Mouse (Mus musculus) adrenal gland, postnatal 4 days (tissue): ENCODE data around the gene Ambra1. TPM values are rescaled to one million over a fixed set of nuclear protein-coding genes. Genes with fewer than 3 reads are reported as not detected.

ENCODE experiments used
- DNase-seq, 2 experiments: peaks; one replicate each; pipeline ENCODE4 v3.0.0; 2021 to 2022; ENCODE audit warnings: low spot score in 2 of 2, mixed read lengths in 2 of 2
- total RNA-seq, 2 experiments: library from RNA; stranded (reverse); gene quantifications; 2 replicates each; pipeline ENCODE4 v1.2.3; 2021

Gene Ambra1
- total RNA-seq, 2 experiments from 2014 or later: 37.3 to 40.9 TPM

DNA sequence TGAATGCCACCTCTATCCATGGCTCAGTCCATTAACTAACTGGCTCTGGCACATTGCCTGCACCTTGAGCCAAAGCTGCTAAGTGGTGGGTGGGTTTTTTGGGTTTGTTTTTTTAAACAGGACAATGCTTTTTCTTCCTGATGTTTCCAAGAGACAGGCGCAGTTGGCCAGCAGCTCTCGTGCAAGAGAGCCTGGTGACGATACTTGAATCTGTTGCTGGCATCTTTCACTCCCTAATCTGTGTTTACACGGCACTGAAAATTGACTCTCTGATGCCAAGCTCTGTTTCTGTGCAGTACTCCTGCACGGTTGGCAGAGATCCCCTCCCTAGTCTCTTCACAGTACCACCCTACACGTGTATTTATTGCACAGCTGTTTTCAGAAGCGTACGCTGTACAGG is 140.8 kb downstream of the Ambra1 start:
- DNase-seq: no peak

DNA sequence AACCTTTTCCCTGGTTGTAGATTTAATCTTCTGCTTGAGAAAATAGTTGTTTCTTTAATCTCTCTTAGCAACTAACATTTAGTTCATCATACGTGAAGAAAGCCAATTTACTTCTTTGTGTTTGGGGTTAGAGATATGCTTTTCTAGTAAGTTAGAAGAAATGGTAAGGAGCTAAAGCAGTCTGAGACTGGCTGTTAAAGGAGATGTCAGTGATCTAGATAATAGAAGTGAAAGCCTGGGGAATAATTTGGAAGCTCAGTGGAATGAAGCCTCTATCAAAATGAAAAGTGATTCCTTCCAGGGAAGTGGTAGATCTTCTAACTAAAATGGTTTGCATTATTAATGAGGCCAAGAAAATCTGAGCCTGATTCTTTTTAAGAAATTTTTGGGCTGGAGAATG is 141.3 kb downstream of the Ambra1 start:
- no peak for DNase-seq

DNA sequence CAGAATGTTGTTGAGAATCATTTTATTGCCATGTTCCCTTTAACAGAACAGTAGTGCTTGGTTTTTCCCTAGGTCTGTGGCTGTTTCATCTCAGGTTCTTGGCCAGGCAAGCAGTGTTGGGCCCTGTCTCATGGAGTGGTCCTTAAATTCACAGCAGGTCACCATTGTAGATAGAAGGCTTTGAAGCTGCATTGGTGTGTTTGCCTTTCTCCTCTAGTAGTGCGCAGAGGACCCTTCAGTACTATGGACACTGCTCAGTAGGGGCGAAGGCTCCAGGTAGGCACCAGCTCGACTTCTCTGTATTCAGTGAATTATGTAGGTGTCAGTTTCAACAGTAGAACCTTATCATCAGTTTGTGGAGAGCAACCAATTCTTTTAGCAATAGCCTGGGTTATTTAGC is 142.7 kb downstream of the Ambra1 start:
- DNase-seq: no peak

DNA sequence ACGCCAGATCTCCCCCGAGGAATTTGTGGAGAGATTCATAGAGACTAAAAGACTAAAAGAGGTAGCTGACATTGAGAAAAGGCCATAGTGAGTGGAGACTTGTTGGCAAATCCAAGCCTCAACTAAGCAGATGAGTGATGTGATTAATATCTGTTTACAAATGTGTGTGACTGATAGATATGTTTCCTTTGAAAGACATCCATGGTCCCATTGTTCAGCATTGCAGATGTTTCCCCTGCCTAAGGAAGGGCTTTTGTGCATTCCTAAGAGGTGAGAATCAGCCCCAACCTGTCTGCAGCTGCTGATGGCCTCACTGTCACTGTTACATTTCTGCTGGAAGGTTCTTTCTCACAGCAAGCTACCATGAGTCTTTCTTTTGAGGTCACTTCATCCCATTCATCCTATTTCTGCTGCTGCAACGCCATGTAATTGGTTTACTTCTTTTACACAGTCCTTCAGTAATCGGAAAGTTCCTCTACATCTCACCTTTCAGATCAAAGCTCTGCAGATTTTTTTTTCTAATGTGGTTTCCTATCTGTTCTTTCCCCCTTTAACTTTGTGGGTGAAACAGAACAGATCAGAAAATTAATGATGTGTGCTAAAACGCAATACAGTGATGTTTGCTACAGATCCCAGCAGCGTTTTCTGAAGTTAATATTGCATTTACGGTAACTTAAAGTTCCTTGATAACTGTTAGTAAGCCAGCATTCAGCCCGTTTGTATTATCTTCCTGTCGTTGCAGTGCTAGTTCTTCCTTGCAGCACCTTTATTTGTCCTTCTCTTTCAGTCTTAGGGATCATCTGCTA is 146.3 kb downstream of the Ambra1 start:
- no peak for DNase-seq

DNA sequence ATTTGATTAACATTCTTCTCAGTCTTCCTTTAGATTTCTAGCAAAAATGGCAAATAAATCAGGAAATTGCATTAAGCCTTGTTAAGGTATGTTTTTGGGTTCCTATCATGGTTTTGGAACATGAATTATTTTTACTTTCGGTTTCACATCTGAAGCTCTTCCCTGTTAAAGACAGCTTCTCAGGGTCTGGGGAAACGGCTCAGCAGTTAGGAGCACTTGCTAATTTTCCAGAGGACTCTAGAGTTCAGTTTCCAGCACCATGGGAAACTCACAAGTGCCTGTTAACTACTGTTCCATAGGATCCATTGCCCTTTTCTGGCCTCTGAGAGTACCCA is 146.8 kb downstream of the Ambra1 start:
- no peak for DNase-seq

DNA sequence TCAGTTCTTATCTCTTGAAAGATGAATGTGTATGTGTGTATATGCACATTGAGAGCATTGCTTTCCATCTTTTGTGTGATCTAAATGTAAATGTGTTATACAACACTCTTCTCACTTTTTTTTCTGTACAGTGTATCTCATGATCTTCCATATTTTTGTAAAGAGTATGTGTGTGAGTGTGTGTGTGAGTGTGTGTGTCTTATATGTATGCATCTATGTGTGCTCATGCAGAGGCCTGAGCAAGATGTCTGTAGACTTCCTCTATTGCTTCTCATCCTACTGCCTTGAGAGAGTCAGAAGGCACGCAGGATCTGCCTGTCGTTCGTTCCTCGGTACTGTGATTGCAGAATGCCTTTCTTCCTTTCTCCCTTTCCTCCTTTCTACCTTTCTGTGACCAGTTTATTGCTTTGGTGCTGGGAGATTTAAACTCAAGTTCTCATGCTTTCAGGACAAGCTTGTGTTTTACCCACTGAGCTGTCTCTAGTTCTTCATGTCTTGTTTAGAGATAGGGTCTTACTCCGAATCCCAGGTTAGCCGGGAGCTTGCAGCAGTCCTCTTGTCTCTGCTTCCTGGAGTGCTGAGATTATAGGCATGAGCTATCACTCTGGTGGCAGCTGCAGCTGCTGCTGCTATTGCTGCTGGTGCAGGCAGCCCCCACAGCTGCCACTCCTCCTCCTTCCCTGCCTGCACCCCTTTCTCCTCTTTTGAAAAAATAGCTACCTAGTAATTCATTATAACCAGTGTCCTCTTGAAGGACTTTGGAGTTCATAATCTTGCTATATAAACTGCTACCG is 148.7 kb downstream of the Ambra1 start:
- DNase-seq: no peak

DNA sequence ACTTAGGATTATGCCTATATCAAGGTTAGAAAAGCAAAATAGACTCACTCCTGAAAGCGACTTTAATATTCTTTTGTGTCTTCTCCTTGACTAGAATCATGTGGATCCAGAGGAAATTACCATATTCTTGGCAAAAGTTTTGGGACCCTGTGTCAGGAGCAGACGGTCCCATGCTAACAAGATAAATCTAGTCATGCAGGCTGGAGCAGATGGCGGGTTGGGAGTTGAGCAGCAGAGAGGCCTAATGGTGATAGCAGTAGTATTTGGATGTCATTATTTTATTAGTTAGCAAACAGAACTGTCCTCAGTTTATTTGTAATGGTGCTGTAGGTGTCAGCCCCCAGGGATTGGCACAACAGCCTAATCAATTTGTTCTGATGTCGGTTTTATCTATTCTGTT is 154.0 kb downstream of the Ambra1 start:
- DNase-seq: no peak

DNA sequence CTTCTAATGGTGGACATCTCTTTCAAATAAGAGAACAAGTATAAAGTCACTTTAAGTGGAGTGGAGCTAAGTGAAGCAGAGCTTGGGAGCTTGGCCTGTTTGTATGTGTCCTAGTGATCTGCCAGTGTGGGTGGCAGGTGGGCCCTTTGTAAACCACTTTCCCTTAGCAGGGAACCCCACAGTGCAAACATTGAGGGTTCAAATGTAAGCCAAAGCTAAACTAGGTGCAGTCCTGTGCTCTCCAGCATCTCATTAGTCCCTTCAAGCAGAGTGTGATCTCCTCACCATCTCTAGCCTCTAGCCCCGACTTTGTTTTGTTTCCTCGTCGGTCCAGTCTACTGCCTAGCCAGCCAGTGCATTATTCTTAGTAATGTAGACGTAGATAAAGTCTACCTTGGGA is 154.7 kb downstream of the Ambra1 start:
- no peak for DNase-seq

DNA sequence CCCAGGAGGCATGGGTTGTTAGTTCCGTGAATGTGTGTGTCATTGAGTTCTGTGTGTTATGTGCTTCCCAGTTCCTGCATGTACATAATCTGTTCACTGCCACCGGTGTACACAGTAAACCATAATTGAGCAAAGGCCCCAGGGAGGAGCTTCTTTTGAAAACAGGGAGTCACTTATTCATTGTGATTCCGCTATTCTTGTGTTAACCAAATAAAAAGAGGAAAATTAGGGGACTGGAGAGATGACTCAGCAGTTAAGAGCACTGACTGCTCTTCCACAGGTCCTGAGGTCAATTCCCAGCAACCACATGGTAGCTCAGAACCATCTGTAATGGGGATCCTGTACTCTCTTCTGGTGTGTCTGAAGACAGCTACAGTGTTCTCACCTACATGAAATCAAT is 164.8 kb downstream of the Ambra1 start:
- DNase-seq: no peak

DNA sequence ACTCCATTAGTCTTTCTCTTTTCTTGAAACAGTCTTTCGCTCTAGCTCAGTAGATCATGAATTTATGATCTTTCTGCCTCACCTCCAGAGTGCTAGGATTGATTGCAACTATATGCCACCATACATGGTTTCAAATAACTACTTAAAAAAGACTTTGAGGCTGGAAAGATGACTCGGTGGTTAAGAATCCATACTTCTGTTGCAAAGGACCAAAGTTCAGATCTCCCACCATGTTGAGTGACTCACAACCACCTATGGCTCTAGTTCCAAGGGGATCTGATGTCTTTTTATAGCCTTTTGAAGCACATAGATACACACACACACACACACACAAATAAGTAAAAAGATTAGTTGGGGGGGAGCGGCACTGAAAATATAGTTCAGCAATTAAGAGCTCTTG is 165.5 kb downstream of the Ambra1 start:
- DNase-seq: no peak

DNA sequence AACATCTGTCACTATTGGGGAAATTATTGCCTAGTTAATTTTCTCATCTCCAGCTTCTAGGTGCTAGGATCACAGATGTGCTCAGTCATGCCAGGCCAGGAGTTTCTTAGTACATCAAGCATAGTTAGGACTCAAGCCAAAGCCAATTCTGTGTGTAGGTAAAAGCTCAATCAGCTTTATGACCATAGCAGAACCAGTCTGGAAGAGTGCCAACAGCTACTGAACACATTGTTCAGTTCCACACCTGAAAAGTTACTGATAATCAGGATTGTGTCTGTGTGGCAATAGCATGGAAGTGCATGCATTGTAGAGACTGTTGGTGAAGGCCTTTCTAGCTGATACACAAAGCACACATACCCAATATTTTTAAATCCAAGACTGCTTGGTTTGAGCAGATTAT is 168.0 kb downstream of the Ambra1 start:
- DNase-seq: no peak

DNA sequence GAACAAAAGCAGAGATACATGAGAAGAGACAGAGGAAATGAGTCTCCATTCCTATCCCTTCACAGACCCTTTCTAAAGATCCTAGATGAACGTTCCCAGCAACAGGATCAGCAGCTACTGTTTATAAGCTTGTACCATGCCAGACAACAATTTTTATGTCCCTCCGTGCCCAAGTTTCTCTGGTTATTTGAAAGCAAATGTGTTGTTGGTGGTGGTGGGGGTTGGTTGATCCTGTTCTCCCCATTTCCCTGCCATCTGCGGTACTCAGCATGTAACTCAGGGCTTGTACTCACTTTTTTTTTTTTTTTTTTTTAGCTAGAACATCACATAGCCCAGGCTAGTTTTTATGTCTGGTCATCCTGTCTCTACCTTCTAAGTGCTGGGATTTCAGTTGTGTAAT is 169.2 kb downstream of the Ambra1 start:
- no peak for DNase-seq

DNA sequence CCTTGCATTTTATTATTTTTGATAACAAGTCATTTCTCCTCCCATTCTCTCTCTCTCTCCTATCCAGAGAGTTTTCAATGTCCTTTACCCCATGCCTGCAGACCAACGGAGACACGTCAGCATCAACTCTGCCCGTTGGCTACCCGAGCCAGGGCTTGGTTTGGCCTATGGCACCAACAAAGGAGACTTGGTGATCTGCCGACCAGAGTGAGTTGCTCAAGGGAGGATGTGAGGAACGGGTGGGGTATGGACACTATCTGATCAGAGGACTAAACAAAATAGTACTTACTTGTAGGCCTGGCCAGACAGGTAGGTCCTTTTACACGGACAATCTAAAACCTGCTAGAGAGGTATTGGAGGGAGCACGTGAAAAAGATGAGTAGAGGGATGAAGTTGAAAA is 170.5 kb downstream of the Ambra1 start:
- no peak for DNase-seq

DNA sequence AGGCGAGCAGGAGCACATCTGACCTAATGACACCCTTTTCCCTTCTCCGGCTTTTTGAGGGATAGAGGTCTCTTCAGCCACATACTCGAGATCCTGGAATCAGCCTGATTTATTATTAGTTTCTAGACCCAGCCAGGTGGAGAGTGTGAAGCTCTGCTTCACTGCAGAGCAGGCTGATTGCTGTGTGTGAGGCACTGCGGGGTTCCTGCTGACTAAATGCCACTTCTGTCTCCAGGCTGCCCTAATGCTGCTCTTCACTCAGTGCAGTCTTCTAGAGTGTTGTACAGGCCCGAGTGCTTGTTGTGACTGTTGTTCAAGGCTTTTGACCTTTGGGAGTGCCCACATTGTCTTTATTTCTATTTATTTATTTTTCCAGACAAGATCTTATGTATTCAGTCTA is 172.4 kb downstream of the Ambra1 start:
- no peak for DNase-seq

DNA sequence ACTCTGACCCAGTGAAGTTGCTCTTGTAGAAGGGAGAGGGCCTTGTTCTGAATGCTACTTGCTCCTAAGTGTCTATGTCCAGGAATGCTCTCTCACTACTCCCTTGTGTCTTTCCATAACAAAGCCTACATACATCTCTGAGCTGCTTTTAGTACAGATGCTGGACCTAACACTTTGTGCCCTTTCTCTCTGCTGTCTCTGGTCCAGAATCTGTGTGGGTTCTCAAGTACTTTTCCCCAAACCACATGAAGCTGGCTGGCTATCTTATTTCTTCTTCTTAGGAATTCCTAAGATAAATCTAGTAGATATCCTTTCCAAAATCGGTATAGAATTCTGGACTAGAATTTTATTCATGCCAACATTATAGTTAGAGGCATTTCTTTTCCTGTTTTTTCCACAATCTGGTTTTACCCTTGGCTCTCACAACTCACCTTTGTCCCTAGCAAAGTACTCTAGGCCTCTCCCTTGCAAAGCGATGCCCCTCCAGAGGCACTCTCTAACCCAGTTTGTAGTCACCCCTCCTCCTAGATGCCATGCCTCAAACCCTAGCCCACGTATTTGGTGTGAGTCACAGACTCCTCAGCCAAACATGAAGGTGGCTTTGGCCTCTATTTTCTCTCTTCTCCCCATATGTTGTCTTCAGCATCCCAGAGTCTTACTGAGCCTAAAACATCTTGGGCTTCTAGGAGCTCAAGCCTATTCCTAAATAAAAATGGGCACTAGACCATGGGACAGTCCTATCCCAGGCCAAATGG is 173.4 kb downstream of the Ambra1 start:
- DNase-seq: no peak

DNA sequence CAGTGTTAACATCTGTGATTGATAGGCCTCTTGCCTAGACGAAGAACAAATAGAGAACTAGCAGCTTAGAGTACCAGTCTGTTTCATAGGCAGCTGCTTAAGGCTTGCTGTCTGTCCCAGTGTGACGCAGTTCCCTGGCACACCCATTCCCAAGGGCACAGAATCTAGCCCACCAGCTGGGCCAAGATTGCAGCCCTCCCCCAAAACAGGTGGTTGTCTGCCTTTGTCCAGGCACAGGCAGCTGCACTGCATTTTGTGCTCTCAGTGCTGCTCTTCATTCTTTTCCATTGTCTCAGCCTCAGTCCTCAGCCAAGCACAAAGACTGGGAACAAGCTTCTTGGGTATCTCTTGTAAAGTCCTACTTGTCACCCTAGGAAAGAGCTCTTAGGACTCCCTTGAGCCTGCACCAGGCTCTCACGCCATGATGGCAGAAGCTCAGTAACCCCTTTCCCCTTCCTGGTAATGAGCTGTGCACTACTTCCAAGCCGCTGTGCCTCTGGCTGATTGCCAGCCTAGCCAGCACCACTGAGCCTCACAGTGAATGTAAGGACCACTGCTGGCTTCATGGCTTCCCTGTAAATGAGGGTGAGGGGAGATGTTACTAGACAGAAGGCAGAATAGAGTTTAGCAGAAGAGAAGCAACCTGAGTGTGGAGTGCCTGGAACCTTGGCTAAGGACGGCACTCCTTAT is 174.8 kb downstream of the Ambra1 start:
- no peak for DNase-seq

DNA sequence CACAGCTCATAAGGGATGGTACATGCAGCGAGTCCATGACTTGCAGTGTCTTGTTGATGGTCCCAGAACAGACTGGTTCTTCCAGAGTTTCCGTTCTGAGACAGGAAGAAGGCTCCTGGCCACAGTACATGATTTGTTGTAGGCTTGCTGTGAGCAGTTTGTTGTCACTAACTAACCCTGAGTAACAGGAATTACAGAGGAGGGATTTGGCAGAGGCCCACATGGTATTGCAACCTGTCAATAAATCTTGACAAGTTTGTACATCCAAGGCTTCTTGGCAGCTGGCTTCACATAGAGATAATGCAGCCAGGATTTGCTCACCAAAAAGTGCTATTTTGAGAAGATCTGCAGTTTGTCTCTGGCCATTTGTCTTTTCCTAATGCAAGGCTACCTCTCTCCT is 176.2 kb downstream of the Ambra1 start:
- no peak for DNase-seq

DNA sequence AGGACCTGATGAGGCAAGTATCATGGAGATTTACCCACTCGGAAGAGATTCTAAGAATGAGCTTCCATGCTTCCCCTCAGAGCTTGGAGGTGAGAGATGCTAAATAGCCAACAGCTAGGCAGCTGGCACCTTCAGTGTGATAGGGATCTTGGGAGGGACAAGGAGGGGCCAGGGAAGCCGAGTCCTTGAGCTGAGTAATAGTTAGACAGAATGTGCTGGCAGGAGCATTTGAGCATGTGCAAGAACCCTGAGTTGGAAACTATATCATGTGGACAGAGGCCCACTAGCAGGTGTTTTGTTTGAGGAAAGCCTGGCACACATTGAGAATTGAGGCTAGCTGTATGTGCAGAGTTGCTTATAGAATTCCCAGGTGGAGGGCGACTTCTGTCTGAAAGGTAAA is 182.7 kb downstream of the Ambra1 start:
- no peak for DNase-seq

DNA sequence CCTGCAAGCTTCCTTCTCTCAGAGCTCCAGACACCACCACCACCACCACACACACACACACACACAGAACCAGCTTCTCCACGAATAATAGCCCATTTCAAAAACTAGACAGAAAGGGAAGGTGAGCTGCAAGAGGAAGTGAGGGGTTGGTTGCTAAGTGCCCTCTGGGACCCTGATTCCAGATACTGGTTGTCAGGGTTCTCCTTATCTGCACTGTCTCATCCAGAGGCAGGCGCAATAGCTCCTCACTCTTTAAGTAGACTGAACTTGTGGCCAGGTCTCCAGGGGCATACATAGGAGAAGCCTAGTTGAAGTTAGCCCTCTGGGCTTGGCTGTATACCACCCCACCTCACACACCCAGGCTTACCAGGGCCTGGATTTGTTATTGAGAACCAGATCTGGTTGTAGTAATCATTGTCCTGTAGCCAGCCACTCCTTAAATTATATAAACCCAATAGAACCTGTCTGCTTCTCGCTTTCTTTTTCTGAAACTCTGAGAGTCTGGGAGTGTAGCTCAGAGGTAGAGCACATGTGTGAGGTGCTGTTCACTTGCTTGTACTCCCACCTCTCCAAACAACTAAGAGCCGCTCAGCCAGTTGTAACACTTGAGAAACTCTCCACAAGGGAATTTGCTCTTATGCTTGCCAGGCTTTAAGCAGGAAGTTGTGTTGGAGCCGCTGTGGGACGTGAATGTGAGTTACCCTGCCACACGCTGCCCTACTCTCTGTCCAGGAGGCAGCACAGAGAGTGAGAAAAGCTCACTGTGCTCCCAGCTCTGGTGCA is 183.6 kb downstream of the Ambra1 start:
- no peak for DNase-seq

DNA sequence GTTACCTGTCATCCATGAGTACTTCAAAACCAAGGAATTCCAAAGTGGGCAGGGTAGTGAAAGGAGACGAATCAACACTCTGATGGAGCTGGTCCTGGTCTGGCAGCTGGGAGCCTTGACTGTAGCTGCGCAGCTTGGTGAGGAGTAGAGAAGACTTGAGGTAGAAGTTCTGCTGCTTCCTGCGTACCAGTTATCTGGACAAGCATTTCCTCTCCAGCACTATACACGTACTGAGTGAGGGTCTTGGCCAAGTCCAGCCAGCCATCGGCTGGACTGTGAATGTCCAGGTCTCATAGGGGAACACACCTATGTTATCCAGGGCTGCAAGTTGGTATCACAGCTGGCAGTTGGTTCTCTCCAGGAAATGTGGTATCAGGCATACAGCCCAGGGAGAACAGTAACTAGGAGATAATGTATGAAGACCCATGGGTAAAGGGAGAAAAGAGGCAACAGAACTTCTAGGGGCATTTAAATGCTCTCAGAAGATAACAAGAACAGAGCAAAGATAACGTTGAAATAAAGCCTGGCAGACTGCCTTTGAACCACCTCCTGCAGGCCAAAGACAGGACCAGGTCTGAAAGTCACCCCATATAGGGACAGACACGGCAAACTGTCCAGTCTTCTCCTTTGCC is 186.5 kb downstream of the Ambra1 start:
- no peak for DNase-seq
